Mouse (Mus musculus): ENCODE measurements at regions not wholly inside any gene's neighbourhood (a gene's known extent, or its start where the extent isn't known, plus 50 kb on each side); places are given as distances from the start of the nearest gene placed in this dataset.

DNA sequence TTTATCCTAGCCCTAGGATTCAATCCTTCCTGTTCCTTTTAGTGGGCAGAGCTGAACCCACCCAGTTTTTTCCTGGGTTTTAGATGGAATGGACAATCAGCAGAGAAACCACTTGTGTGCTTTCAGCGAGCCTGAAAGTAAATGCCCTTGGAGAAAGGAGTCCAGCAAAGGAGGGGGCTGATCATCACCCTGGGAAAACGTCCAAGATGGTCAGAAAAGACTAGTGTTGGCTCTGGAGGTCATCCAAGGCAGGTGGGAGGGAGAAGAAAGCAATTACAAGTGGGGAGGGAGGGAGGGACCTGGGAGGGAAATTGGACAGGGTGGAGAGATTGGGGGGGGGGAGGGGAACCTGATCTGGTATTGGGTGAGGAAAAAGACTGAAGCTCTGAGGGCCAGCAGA lies 55.6 kb upstream of the Zfp366 start:
- in situ Hi-C loops (cut with MboI, MseI), result loop anchor here (10.0 kb wide), 1 partner anchor 244 kb away; no protein-coding TSS in a partner anchor

DNA sequence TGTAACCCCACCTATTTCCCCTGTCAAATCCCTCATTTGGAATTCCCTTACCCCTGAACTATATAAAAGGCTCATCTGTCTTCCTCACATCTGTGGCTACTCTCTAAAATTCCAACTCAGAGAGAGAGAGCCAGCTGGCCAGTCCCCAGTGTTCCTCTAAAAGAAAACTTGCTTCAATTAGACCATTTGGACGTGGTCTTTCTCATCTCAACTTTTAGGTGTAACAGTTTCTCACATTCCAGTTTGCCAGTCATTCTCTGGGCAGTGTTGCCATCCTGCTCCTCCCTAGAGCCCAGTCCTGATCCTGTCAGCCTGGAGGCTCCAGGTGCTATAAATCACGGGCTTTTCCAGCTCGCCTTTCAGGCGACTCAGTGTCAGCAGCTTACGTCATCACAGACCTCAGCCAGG lies 56.3 kb upstream of the Zfp366 start:
- in situ Hi-C loops (cut with MboI, MseI), result loop anchor here (10.0 kb wide), 1 partner anchor 243 kb away; no protein-coding TSS in a partner anchor

GRCm38 (mm10) chr13:99127716-99128115 lies 56.9 kb upstream of the Zfp366 start:
- in situ Hi-C loops (cut with MboI, MseI), result loop anchor here (10.0 kb wide), 1 partner anchor 243 kb away; no protein-coding TSS in a partner anchor

DNA sequence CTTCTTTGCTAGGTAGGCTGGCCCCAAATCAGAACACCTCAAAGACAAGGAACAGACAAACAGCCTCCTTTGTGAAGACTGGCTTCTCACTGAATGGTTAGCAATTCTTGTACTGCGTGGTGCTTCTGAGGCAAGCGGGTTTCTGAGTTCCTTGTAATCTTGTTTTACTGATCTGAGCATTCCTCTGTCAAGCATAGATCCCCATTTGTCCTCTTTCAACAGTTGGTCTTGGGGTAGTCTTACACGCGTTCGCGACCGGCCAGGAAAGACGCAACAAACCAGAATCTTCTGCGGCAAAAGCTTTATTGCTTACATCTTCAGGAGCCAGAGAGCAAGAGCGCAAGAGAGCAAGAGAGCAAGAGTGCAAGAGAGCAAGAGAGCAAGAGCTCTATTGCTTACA lies 57.7 kb upstream of the Zfp366 start:
- in situ Hi-C loops (cut with MboI, MseI), result loop anchor here (10.0 kb wide), 1 partner anchor 242 kb away; no protein-coding TSS in a partner anchor

- in situ Hi-C loops (cut with MboI, MseI), result loop anchor here (10.0 kb wide), 1 partner anchor 242 kb away; no protein-coding TSS in a partner anchor
Observed at GRCm38 (mm10) chr13:99126538-99126937, 58.1 kb upstream of the Zfp366 start.

DNA sequence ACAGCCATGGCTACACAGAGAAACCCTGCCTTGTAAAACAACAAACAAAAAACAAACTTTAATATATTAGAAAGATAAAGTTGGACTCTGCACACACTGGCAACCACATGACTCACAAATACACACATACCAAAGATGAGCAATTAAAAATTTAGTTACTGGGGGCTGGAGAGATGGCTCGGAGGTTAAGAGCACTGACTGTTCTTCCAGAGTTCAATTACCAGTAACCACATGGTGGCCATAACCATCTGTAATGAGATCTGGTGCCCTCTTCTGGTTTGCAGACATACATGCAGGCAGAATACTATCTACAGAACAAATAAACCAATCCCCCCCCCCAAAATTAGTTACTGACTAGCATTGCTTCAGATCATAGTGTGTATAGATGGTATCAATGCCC lies 58.7 kb upstream of the Zfp366 start:
- in situ Hi-C loops (cut with MboI, MseI), result loop anchor here (10.0 kb wide), 1 partner anchor 241 kb away; no protein-coding TSS in a partner anchor

- in situ Hi-C loops (cut with MboI, MseI), result loop anchor here (10.0 kb wide), 1 partner anchor 240 kb away; no protein-coding TSS in a partner anchor
Observed at GRCm38 (mm10) chr13:99124894-99125570, 59.6 kb upstream of the Zfp366 start.

DNA sequence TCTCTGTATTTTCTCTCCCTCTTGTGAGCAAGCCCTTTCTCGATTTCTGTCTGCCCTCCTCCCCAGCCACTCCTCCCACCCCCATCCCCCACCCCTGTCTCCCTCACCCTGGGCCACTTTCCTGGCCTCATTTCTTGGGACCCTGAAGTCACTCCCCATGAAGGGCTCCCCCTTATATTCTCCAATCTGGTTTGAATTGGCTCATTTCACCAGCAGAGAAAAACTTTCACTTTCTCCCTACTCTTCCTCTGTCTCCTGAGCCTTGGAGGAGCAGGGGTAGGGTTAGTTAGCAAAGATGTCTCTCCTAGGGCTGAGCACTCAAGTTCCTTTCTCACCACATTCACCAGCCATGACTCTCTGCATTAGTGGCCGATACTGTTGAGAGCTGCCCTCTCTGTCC lies 60.5 kb upstream of the Zfp366 start:
- in situ Hi-C loops (cut with MboI, MseI), result loop anchor here (10.0 kb wide), 1 partner anchor 239 kb away; no protein-coding TSS in a partner anchor

DNA sequence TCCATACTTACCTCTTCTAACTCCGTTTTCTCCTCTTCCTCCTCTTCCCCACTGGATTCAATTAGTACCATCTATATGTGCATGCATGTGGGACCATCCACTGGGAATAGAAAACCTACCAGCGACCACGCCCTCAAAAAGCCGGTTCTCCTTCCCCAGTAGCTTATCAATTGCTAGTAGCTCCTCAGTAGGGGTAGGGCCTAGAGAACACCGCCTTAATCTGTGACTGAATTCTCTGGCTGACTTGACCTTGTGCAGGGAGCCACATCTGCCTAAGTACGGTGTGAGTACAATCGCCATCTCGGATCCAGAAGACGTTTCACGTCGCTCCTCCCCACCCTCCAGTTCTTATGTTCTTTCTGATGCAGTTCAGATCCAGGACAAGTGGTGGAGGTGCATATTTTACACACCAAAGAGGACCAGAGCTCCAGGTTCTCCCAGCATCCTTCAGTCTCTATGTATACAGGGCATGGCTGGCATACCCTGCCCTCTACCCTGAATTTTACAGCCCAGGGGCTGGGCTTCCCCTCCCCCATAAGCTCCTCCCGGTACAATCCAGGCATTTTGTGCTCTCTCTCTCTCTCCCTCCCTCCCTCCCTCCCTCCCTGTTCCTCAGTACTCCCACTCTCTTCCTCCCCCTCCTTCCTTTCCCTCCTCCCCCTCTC lies 61.0 kb upstream of the Zfp366 start:
- in situ Hi-C loops (cut with MboI, MseI), result loop anchor here (10.0 kb wide), 1 partner anchor 239 kb away; no protein-coding TSS in a partner anchor

- in situ Hi-C loops (cut with MboI, MseI), result loop anchor here (10.0 kb wide), 1 partner anchor 238 kb away; no protein-coding TSS in a partner anchor
Observed at GRCm38 (mm10) chr13:99122539-99122938, 62.1 kb upstream of the Zfp366 start.

- in situ Hi-C loops (cut with MboI, MseI), result loop anchor here (10.0 kb wide), 1 partner anchor 236 kb away; no protein-coding TSS in a partner anchor
Observed at GRCm38 (mm10) chr13:99121096-99121495, 63.5 kb upstream of the Zfp366 start.

DNA sequence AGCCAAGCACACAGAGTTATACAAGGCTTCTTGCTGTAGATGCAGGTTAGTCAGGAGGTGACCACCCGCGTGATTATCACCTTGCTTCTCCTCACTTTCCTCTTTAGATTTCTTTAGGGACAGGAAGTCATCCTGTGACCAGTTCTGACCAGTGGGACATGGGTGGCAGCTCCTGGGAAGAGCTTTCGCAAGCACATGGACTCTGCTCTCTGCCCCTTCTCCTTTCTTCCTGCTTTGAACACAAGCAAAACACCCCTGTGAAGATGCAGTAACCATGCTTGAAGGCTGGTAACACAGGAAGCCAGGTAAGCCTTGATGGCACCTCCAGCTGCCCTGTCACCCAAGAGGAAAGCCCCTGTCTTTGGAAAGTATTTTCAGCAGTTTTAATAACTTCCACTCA lies 64.7 kb upstream of the Zfp366 start:
- in situ Hi-C loops (cut with MboI, MseI), result loop anchor here (10.0 kb wide), 1 partner anchor 235 kb away; no protein-coding TSS in a partner anchor

GRCm38 (mm10) chr13:99118901-99119300 lies 65.7 kb upstream of the Zfp366 start:
- in situ Hi-C loops (cut with MboI, MseI), result no loop called here

- in situ Hi-C loops (cut with MboI, MseI), result no loop called here
Observed at GRCm38 (mm10) chr13:99115541-99115940, 69.1 kb upstream of the Zfp366 start.

DNA sequence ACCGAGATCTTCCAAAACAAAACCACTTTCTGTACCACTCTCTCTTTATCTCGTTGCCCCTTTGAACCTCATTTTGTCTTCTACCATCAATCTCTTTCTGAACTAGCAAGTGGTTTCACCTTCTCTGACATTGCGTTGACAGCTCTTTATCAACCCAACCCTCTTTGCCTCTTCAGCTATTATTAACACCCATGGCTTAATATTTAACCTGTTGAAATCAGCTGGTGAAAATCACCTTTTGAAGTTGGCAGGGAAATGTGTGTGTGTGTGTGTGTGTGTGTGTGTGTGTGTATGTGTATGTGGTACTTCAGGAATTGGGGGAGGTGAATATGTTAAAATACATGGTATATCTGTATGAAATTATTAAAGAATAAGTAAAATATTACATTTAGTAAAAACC lies 70.1 kb upstream of the Zfp366 start:
- in situ Hi-C loops (cut with MboI, MseI), result no loop called here

DNA sequence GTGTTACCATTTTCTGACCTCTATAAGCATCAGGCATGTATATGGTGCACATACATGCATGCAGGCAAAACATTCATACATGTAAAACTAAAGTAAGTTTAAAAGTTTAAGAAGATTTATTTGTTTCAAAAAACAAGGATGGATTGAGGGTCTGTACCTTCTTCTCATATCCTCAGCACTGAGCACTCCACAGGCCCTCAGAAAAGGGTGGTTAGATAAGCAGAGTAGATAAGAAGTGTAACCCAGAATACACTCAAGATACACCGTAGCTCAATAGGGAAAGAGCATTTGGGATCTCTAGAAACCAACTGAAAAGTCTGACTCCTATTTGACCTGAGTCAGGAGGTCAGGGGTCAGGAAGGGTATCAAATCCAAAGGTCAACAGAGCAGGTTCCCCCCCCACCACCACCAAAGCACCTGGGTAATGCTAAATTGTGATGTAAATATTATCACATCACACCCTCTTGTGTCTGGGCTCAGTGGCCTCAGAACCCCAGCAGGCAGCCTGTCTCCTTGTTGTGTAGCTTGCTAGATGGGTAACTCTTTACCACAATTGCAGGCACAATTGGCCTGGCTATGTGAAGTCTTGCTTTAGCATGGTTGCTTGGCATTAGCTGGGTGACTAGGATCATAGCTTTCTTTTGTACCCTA lies 72.8 kb upstream of the Zfp366 start:
- in situ Hi-C loops (cut with MboI, MseI), result no loop called here

GRCm38 (mm10) chr13:99107983-99108382 lies 76.6 kb upstream of the Zfp366 start:
- in situ Hi-C loops (cut with MboI, MseI), result no loop called here

DNA sequence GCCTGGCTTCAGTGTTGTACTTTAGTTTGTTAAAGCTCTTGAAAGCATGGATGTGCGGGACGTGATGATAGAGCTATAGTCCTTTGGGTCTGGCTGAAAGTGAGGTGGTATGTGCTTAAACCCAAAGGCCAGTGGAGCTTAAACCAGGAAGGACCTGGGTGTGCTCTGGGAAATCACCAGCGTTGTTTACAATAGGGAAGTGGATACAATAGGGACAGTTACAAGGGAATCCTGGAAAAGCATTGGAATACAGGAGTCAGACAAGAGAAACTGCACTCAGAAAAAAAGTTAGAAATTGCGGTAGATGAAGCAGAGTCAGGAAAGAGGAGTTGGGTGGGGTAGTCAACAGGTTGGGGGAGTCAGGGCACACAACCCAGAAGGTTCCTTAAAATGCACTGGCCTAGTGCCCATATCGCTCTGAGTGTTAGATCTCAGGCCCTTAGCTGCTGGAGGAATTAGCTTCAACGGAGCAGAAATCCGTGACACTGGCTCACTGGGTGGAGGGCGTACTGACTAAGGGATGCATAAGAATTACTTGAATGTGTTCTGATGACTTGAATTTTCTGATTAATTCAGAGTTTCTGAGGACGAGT lies 82.4 kb upstream of the Zfp366 start:
- in situ Hi-C loops (cut with MboI, MseI), result no loop called here

- in situ Hi-C loops (cut with MboI, MseI), result no loop called here
Observed at GRCm38 (mm10) chr13:99100430-99101409, 83.9 kb upstream of the Zfp366 start.

GRCm38 (mm10) chr13:99099794-99100429 lies 84.7 kb upstream of the Zfp366 start:
- in situ Hi-C loops (cut with MboI, MseI), result no loop called here
